Mouse (Mus musculus): ENCODE results near the gene Caml. TPM values are rescaled to one million over a fixed set of nuclear protein-coding genes. Genes with fewer than 3 reads are reported as not detected.
"Not testable (repeated sequence)": the region's sequence is repeated elsewhere in the genome, so short reads cannot be mapped to it uniquely, and the experiment has no call there.

Caml gene
- polyA plus RNA-seq, 1 experiment from 2014 or later, result 64.7 TPM

GRCm38 (mm10) chr13:55599566-55600540, 23.0 kb upstream of the Caml start, which contains the start of gene B4galt7:
Gene B4galt7 (plus strand): TSS chr13:55599896.
- peak; percentile 77; the same call in 1 of the 2 replicates for ATAC-seq (ENCODE audit: insufficient number of reproducible peaks, low FRiP score, low TSS enrichment, low read depth)
- peaks cover 46% of the 10 kb centered on the region for H3K36me3 ChIP-seq
- peak within 1 kb of the TSS; percentile 85 for H3K9ac ChIP-seq
- H3K9me3 ChIP-seq (replicated peaks), result no peaks in the 10 kb centered on the region
- H3K4me1 ChIP-seq, result peaks cover 13% of the 10 kb centered on the region
- peak within 1 kb of the TSS; percentile 95 for H3K4me3 ChIP-seq (replicated peaks)
- H3K27ac ChIP-seq (replicated peaks), result peak within 1 kb of the TSS; percentile 55
- no peaks in the 10 kb centered on the region for H3K27me3 ChIP-seq
- H3K4me2 ChIP-seq (replicated peaks), result peak within 1 kb of the TSS; percentile 71
- 9% methylated on average over 51 of the region's 51 CpGs for WGBS

GRCm38 (mm10) chr13:55600657-55601056, 22.1 kb upstream of the Caml start:
- WGBS, result 18% methylated on average over 9 of the region's 9 CpGs
- Histone ChIP-seq H3K4me1 (peaks cover 13% of the 10 kb centered on the region), H3K4me2 (replicated peaks) (peak overlapping the region; percentile 71), H3K27me3 (no peaks in the 10 kb centered on the region), H3K36me3 (peaks cover 38% of the 10 kb centered on the region), H3K9me3 (replicated peaks) (no peaks in the 10 kb centered on the region), H3K9ac (peak overlapping the region; percentile 85), H3K4me3 (replicated peaks) (peak overlapping the region; percentile 95), H3K27ac (replicated peaks) (peak overlapping the region; percentile 55; the same call in 1 of the 2 replicates)
- no peak for ATAC-seq (ENCODE audit: insufficient number of reproducible peaks, low FRiP score, low TSS enrichment, low read depth)

GRCm38 (mm10) chr13:55601611-55602010, 21.2 kb upstream of the Caml start:
- ATAC-seq (ENCODE audit: insufficient number of reproducible peaks, low FRiP score, low TSS enrichment, low read depth), result no peak
- H3K9ac ChIP-seq, result no peak overlapping the region
- H3K27ac ChIP-seq (replicated peaks), result no peak overlapping the region
- H3K4me3 ChIP-seq (replicated peaks), result no peak overlapping the region
- H3K4me2 ChIP-seq (replicated peaks), result no peak overlapping the region
- peaks cover 13% of the 10 kb centered on the region for H3K4me1 ChIP-seq
- no peaks in the 10 kb centered on the region for H3K27me3 ChIP-seq
- 7% methylated on average over 3 of the region's 3 CpGs for WGBS
- peaks cover 29% of the 10 kb centered on the region for H3K36me3 ChIP-seq
- no peaks in the 10 kb centered on the region for H3K9me3 ChIP-seq (replicated peaks)

- WGBS, result 90% methylated on average over 3 of the region's 3 CpGs
Measured at GRCm38 (mm10) chr13:55604606-55605005, 18.2 kb upstream of the Caml start.

GRCm38 (mm10) chr13:55606899-55607623, 15.7 kb upstream of the Caml start:
- Histone ChIP-seq H3K4me3 (replicated peaks) (no peak overlapping the region), H3K27me3 (no peaks in the 10 kb centered on the region), H3K4me2 (replicated peaks) (no peak overlapping the region), H3K27ac (replicated peaks) (no peak overlapping the region), H3K9ac (no peak overlapping the region), H3K9me3 (replicated peaks) (no peaks in the 10 kb centered on the region), H3K36me3 (peaks cover 58% of the 10 kb centered on the region), H3K4me1 (no peaks in the 10 kb centered on the region)
- WGBS, result 80% methylated on average over 10 of the region's 10 CpGs
- no peak for ATAC-seq (ENCODE audit: insufficient number of reproducible peaks, low FRiP score, low TSS enrichment, low read depth)

More at GRCm38 (mm10) chr13:55604606-55605005, 18.2 kb upstream of the Caml start:
- no peak overlapping the region for H3K9ac ChIP-seq
- no peak for ATAC-seq (ENCODE audit: insufficient number of reproducible peaks, low FRiP score, low TSS enrichment, low read depth)
- H3K36me3 ChIP-seq, result peaks cover 40% of the 10 kb centered on the region
- H3K27me3 ChIP-seq, result no peaks in the 10 kb centered on the region
- no peak overlapping the region for H3K27ac ChIP-seq (replicated peaks)
- peaks cover 9% of the 10 kb centered on the region for H3K4me1 ChIP-seq
- H3K9me3 ChIP-seq (replicated peaks), result no peaks in the 10 kb centered on the region
- no peak overlapping the region for H3K4me2 ChIP-seq (replicated peaks)
- no peak overlapping the region for H3K4me3 ChIP-seq (replicated peaks)

- no peaks in the 10 kb centered on the region for H3K4me1 ChIP-seq
- peaks cover 58% of the 10 kb centered on the region for H3K36me3 ChIP-seq
- ATAC-seq (ENCODE audit: insufficient number of reproducible peaks, low FRiP score, low TSS enrichment, low read depth), result no peak
- no peak overlapping the region for H3K4me2 ChIP-seq (replicated peaks)
- H3K4me3 ChIP-seq (replicated peaks), result no peak overlapping the region
- H3K27ac ChIP-seq (replicated peaks), result no peak overlapping the region
- WGBS, result 81% methylated on average over 2 of the region's 2 CpGs
- no peaks in the 10 kb centered on the region for H3K27me3 ChIP-seq
- H3K9ac ChIP-seq, result no peak overlapping the region
- H3K9me3 ChIP-seq (replicated peaks), result no peaks in the 10 kb centered on the region
Measured at GRCm38 (mm10) chr13:55607624-55608006, 15.2 kb upstream of the Caml start.

GRCm38 (mm10) chr13:55611996-55612395, 10.8 kb upstream of the Caml start:
- Histone ChIP-seq H3K27me3 (no peaks in the 10 kb centered on the region), H3K27ac (replicated peaks) (no peak overlapping the region), H3K9me3 (replicated peaks) (no peaks in the 10 kb centered on the region), H3K9ac (no peak overlapping the region), H3K36me3 (peaks cover 44% of the 10 kb centered on the region), H3K4me1 (no peaks in the 10 kb centered on the region), H3K4me3 (replicated peaks) (no peak overlapping the region), H3K4me2 (replicated peaks) (no peak overlapping the region)
- 34% methylated on average over 7 of the region's 7 CpGs for WGBS
- no peak for ATAC-seq (ENCODE audit: insufficient number of reproducible peaks, low FRiP score, low TSS enrichment, low read depth)

GRCm38 (mm10) chr13:55613471-55613870, 9.3 kb upstream of the Caml start:
- WGBS, result 58% methylated on average over 5 of the region's 5 CpGs
- no peak overlapping the region for H3K9ac ChIP-seq
- no peaks in the 10 kb centered on the region for H3K4me1 ChIP-seq
- H3K27ac ChIP-seq (replicated peaks), result no peak overlapping the region
- H3K27me3 ChIP-seq, result no peaks in the 10 kb centered on the region
- peaks cover 30% of the 10 kb centered on the region for H3K36me3 ChIP-seq
- ATAC-seq (ENCODE audit: insufficient number of reproducible peaks, low FRiP score, low TSS enrichment, low read depth), result no peak
- no peaks in the 10 kb centered on the region for H3K9me3 ChIP-seq (replicated peaks)
- no peak overlapping the region for H3K4me2 ChIP-seq (replicated peaks)
- H3K4me3 ChIP-seq (replicated peaks), result no peak overlapping the region

GRCm38 (mm10) chr13:55619328-55619727, 3.5 kb upstream of the Caml start:
- H3K36me3 ChIP-seq, result no peaks in the 10 kb centered on the region
- H3K4me3 ChIP-seq (replicated peaks), result no peak overlapping the region
- no peaks in the 10 kb centered on the region for H3K9me3 ChIP-seq (replicated peaks)
- 93% methylated on average over 4 of the region's 4 CpGs for WGBS
- H3K27ac ChIP-seq (replicated peaks), result no peak overlapping the region
- H3K27me3 ChIP-seq, result no peaks in the 10 kb centered on the region
- H3K4me2 ChIP-seq (replicated peaks), result no peak overlapping the region
- H3K4me1 ChIP-seq, result peaks cover 15% of the 10 kb centered on the region
- no peak for ATAC-seq (ENCODE audit: insufficient number of reproducible peaks, low FRiP score, low TSS enrichment, low read depth)
- H3K9ac ChIP-seq, result no peak overlapping the region

GRCm38 (mm10) chr13:55620275-55620674, 2.5 kb upstream of the Caml start:
- Histone ChIP-seq H3K4me2 (replicated peaks) (no peak overlapping the region), H3K27me3 (no peaks in the 10 kb centered on the region), H3K9me3 (replicated peaks) (no peaks in the 10 kb centered on the region), H3K9ac (no peak overlapping the region), H3K4me3 (replicated peaks) (no peak overlapping the region), H3K36me3 (peaks cover 9% of the 10 kb centered on the region; the same call in 1 of the 2 replicates), H3K27ac (replicated peaks) (no peak overlapping the region), H3K4me1 (peaks cover 22% of the 10 kb centered on the region)
- no peak for ATAC-seq (ENCODE audit: insufficient number of reproducible peaks, low FRiP score, low TSS enrichment, low read depth)
- WGBS, result 74% methylated on average over 2 of the region's 2 CpGs

GRCm38 (mm10) chr13:55622156-55622648, 603 bp upstream of the Caml start:
- not testable (repeated sequence) for H3K27me3 ChIP-seq; H3K9me3 ChIP-seq (replicated peaks)
- 25% methylated on average over 20 of the region's 20 CpGs for WGBS
- H3K4me3 ChIP-seq (replicated peaks), result peak overlapping the region; percentile 92
- peak overlapping the region; percentile 83 for H3K9ac ChIP-seq
- peak overlapping the region; percentile 94 for H3K27ac ChIP-seq (replicated peaks)
- H3K4me2 ChIP-seq (replicated peaks), result peak overlapping the region; percentile 70
- H3K36me3 ChIP-seq, result peaks cover 18% of the 10 kb centered on the region
- ATAC-seq (ENCODE audit: insufficient number of reproducible peaks, low FRiP score, low TSS enrichment, low read depth), result peak; percentile 4; the same call in 1 of the 2 replicates
- H3K4me1 ChIP-seq, result peaks cover 22% of the 10 kb centered on the region

Data from embryonic facial prominence, embryonic 15.5 days (tissue).